Mouse (Mus musculus) fibroblast of lung, adult 2 months (primary cell): Measurements from ENCODE around the gene Spg7.
A peak's percentile ranks its signal among the peaks of the same experiment; 100 is the strongest.

Experiments
- DNase-seq: peaks from one replicate; pipeline ENCODE4 v3.0.0-alpha.2; 2011; ENCODE audit warnings: low read depth

Gene Spg7

DNA sequence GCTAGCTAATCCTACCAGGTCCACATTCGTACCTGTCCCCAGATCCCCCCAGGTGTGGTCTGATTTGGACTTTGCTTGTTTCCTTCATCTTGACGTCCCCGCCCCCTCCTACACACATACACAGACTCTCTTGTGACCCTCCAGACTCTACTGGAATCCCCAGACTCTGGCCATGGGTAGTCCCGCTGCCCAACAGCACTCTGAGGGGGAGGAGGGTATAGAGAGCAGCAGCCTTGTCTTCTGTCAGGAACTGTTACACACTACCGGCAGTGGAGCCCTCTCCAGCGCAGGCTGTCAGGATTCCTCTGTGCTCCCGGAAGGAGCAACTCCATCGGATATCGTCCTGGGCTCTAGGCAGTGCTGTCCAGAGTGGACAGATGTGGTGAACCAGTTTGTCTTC is 68.3 kb downstream of the Spg7 start:
- DNase-seq: no peak

DNA sequence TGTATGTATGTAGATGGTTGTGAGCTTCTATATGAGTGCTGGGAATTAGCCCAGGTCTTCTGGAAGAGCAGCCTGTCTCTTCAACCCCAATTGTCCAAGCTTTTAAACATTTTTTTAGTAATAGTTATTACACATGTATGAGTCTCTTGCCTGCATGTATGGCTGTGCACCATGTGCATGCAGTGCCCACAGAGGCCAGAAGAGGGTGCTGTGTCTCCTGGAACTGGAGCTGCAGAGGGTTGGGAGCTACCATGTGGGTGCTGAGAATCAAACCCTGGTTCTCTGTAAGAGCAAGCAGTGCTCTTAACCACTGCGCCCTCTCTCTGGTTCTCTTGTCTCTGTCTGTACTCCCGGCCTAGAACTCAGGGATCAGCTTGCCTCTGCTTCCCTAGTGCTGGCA is 70.2 kb downstream of the Spg7 start:
- no peak for DNase-seq

DNA sequence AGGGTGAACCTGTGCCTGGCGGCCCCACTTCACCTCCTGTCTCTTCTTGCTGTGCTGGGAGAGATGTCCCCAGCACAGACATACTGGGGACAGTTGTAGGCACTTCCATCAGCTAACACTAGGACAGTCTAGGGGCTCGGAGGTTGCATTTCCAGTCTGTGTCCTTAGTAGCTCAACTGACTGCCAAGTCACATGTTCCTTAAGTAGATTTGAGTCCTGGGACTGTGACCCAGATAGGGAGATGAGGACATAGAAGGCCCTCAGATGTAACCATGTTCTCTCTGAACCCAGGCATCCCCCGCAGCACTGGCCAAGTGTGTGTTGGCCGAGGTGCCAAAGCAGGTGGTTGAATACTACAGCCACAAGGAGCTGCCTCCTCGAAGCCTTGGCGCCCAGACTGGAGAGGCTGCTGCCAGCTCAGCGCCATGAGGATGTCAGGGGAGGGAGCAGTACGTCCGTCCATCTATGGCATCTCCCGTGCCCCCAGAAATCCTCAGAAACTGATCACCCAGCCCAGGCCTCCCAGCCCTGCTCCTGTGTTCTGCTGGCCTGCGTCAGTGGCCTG is 71.5 kb downstream of the Spg7 start:
- DNase-seq: no peak

DNA sequence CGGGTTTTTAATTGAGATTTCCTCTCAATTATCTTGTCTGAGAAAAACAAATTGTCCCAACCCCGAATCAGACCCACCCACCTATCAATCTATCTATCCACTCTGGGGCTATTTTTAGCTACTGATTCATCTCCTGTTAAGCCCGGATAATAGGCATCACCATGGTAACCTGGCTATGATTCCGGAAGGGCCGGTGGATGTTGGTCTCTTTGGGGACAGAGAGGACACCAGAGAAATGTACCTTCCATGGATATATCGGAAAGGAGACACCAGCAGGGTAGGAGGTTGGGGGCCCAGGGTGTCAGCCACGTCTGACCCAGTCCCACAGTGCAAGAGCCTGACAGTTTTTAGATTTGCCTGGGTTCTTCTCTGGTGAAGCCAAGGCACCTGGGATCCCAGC is 72.7 kb downstream of the Spg7 start:
- DNase-seq: no peak

DNA sequence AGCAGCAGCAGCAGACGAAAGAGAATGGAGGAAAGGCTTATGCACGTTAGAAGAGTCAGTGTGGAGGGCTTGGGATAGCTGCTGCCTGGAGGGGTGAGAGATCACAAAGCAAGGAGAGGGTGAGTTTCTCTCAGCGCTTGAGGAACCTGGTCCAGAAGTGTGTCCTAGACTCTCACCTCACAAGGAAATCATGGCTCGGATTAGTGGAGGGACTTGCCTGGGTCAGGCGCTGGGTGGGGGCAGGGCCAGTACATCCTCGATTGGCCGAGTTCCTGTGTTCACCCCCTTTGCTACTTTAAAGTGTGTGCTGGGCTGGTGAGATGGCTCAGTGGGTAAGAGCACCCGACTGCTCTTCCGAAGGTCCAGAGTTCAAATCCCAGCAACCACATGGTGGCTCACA is 73.1 kb downstream of the Spg7 start:
- DNase-seq: no peak

DNA sequence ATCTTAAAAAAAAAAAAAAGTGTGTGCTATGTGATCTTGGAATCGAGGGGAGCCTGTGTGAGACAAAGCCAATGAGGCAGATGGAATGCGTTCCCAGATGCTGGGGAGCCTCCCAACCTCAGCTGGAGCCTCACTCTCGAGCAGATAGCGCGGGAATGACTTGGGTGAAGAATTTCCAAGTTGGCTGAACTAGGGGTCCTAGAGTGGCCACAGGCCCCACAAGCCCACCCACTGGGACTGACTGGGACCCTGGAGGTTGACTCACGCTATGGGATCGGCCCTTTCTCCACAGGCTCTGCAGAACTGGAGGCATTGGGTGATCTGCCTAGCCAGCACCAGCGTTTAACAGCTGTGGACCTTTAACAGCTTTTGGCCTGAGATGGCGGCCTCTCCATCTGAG is 73.5 kb downstream of the Spg7 start:
- no peak for DNase-seq

DNA sequence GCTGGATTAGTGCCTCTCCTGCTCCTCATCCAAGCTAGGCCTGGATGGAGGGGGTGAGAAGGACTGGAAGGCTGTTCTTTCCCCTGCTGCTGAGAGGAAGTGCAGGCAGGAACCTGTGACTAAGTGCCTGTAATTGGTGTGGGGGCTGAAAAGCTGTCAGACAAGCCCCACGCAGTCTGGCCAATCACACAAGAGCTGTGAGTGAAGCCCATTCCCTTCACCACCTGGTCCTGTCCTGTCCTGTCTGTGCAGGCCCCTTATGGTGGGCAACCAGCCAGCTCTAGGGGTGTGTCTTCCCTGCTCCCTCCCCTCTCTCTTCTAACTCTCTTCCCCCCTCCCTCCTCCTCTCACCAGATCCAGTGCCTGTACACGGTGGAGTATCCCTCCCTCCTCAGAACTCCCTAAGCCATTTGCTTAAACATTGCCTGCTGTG is 74.9 kb downstream of the Spg7 start:
- peak; percentile 72 for DNase-seq

DNA sequence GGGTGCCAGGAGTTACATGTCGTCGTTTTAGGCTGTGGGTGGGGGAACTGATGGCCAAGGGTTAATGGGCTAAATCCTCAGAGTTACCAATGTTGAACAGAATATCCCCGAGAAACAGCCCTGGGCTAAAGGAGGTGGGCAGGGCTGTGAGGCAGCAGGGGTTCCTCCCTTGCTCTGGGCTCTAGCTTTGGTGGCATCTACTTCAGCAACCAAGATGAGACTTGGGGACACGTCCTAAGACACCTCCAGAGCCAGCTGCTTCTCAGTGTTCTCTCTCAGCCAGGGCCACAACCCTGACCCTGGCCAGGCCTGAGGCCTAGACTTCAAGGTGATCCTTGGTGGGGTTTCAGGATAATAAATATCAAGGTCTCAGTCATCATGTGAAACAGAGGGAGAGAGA is 76.0 kb downstream of the Spg7 start:
- no peak for DNase-seq

DNA sequence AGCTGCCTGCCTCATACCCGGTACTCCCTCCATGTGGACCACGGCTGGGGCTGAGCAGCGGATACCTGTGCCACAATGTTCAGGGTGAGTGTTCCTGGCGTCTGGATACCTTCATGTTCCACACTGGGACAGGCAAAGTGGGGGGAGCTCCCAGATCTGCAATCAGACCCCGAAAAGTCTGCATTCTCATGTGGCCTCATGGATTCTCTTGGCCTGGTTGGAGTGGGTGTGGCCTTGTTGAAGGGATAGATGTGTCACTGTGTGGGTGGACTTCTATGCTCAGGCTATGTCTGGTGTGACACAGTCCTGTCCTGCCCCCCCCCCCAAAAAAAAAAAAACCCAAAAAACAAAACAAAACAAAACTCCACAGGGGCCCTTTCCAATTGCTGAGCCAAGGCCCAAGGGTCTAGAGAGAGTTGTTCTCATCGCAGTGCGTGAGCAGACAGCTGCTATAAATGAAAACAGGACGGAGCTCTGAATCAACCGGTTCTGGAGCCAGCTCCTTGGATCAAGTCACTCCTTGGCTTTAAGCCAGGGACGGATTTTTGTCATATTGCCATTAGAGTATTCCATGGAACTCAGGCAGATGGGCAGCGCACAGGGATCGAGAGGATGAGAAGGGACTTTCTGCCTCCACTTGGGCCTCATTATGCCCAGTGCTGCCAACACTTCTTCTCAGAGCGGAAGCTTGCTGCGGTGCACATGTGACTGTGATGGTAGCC is 79.2 kb downstream of the Spg7 start:
- DNase-seq: peak; percentile 89

DNA sequence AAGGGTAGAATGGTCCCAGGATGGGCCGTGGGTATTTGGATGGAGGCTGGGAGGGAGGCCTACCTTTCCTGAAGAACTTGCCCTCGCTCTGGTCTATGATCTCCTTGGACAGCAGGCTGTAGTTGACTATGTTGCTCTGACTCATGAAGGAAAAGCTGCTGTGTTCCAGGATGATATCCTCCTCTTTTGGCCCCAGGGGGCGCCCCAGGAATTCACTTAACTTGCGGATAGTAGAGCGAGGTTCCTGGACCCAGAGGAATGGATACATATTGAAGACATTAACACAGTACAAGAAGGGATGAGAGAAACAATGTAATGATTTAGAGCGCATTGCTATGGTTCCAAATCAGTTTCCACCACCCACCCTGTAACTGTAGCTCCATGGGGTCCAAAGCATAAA is 82.5 kb downstream of the Spg7 start:
- no peak for DNase-seq

DNA sequence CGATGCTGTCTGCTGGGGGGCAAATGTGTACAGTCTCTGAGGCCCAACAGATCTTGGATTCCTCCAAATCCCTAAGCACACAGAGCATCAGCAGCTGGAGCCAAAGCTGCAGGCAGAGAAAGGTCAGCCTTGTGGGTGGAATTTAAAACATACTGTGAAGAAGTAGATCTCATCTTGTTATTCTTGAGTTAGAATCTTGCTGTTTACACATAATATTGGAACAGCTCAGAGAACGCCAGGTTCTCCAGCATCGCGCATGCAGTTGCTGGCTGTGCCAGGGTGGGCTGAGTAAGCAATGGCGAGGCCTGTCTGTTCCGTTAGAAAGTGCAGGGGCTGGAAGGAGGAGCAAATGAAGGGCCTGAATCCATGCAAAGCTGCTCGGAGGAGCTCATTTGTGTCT is 83.6 kb downstream of the Spg7 start:
- no peak for DNase-seq
